Mouse (Mus musculus) E14TG2a.4 (cell line): Measurements from ENCODE around the gene Ndufb10.

Experiments used
- CTCF ChIP-seq: conservative IDR thresholded peaks from 2 replicates; pipeline ENCODE4 v1.5.1; 2014; ENCODE audit warnings: low read length
- NANOG ChIP-seq: IDR thresholded peaks from 2 replicates; pipeline ENCODE4 v1.6.1; 2014; ENCODE audit warnings: borderline replicate concordance, low read length, mixed read lengths
- POU5F1 ChIP-seq: IDR thresholded peaks from 2 replicates; pipeline ENCODE4 v1.6.1; 2014; ENCODE audit warnings: low read length, borderline replicate concordance

- peak; percentile 74 for TF ChIP-seq CTCF
- no peak for TF ChIP-seq NANOG
- TF ChIP-seq POU5F1 = no peak
Measured at GRCm38 (mm10) chr17:24745526-24746497, 21.5 kb upstream of the Ndufb10 start.
